Mouse (Mus musculus): ENCODE measurements around the gene Scarf1. TPM values are rescaled to one million over a fixed set of nuclear protein-coding genes. Genes with fewer than 3 reads are reported as not detected.

Scarf1 gene
- total and polyA plus RNA-seq, 2 experiments: 5.8 to 16.9 TPM

- WGBS: 92% methylated on average over 2 of the region's 2 CpGs
Observed at GRCm38 (mm10) chr11:75522793-75523192, 9.5 kb downstream of the Scarf1 start.

GRCm38 (mm10) chr11:75525531-75526125 is 12.3 kb downstream of the Scarf1 start:
- Histone ChIP-seq H3K4me3 (ENCODE audit: insufficient read depth, low read depth, low read length) (no peak overlapping the region), H3K36me3 (ENCODE audit: control insufficient read depth, insufficient read depth, low read length) (peaks cover 28% of the 10 kb centered on the region), H3K9ac (ENCODE audit: low read depth, low read length) (no peak overlapping the region), H3K27me3 (ENCODE audit: control insufficient read depth, insufficient read depth, low read length) (no peaks in the 10 kb centered on the region), H3K79me2 (ENCODE audit: control insufficient read depth, insufficient read depth, low read length) (no peaks in the 10 kb centered on the region), H3K27ac (replicated peaks; ENCODE audit: insufficient read depth, low read depth, low read length) (no peak overlapping the region), H3K4me1 (ENCODE audit: control insufficient read depth, insufficient read depth, low read length) (peaks cover 2% of the 10 kb centered on the region)
- WGBS: 87% methylated on average over 15 of the region's 15 CpGs
- no peak for DNase-seq (ENCODE audit: extremely low read depth, low read depth, low spot score)
- TF ChIP-seq POLR2A (IDR thresholded peaks at IDR 0.05; ENCODE audit: extremely low read depth, insufficient read depth, low read length) (no peak), CTCF (IDR thresholded peaks at IDR 0.05; ENCODE audit: low read depth, low read length) (no peak)

More at GRCm38 (mm10) chr11:75522793-75523192, 9.5 kb downstream of the Scarf1 start:
- TF ChIP-seq CTCF (IDR thresholded peaks at IDR 0.05; ENCODE audit: low read depth, low read length) (no peak), POLR2A (IDR thresholded peaks at IDR 0.05; ENCODE audit: extremely low read depth, insufficient read depth, low read length) (no peak)
- no peak overlapping the region for H3K4me3 ChIP-seq (ENCODE audit: insufficient read depth, low read depth, low read length)
- H3K9ac ChIP-seq (ENCODE audit: low read depth, low read length): no peak overlapping the region
- H3K27me3 ChIP-seq (ENCODE audit: control insufficient read depth, insufficient read depth, low read length): no peaks in the 10 kb centered on the region
- peaks cover 29% of the 10 kb centered on the region for H3K36me3 ChIP-seq (ENCODE audit: control insufficient read depth, insufficient read depth, low read length)
- no peak for DNase-seq (ENCODE audit: extremely low read depth, low read depth, low spot score)
- no peaks in the 10 kb centered on the region for H3K79me2 ChIP-seq (ENCODE audit: control insufficient read depth, insufficient read depth, low read length)
- no peak overlapping the region for H3K27ac ChIP-seq (replicated peaks; ENCODE audit: insufficient read depth, low read depth, low read length)
- H3K4me1 ChIP-seq (ENCODE audit: control insufficient read depth, insufficient read depth, low read length): no peaks in the 10 kb centered on the region

GRCm38 (mm10) chr11:75526943-75527342 is 13.6 kb downstream of the Scarf1 start:
- Histone ChIP-seq H3K79me2 (ENCODE audit: control insufficient read depth, insufficient read depth, low read length) (no peaks in the 10 kb centered on the region), H3K4me3 (ENCODE audit: insufficient read depth, low read depth, low read length) (no peak overlapping the region), H3K27me3 (ENCODE audit: control insufficient read depth, insufficient read depth, low read length) (no peaks in the 10 kb centered on the region), H3K4me1 (ENCODE audit: control insufficient read depth, insufficient read depth, low read length) (peaks cover 5% of the 10 kb centered on the region), H3K27ac (replicated peaks; ENCODE audit: insufficient read depth, low read depth, low read length) (no peak overlapping the region), H3K36me3 (ENCODE audit: control insufficient read depth, insufficient read depth, low read length) (peaks cover 28% of the 10 kb centered on the region), H3K9ac (ENCODE audit: low read depth, low read length) (no peak overlapping the region)
- DNase-seq (ENCODE audit: extremely low read depth, low read depth, low spot score): no peak
- WGBS: 95% methylated on average over 6 of the region's 6 CpGs
- TF ChIP-seq CTCF (IDR thresholded peaks at IDR 0.05; ENCODE audit: low read depth, low read length): no peak
- TF ChIP-seq POLR2A (IDR thresholded peaks at IDR 0.05; ENCODE audit: extremely low read depth, insufficient read depth, low read length): no peak

GRCm38 (mm10) chr11:75529771-75530170 is 16.4 kb downstream of the Scarf1 start:
- H3K9ac ChIP-seq (ENCODE audit: low read depth, low read length): no peak overlapping the region
- DNase-seq (ENCODE audit: extremely low read depth, low read depth, low spot score): no peak
- no peak for TF ChIP-seq CTCF (IDR thresholded peaks at IDR 0.05; ENCODE audit: low read depth, low read length)
- TF ChIP-seq POLR2A (IDR thresholded peaks at IDR 0.05; ENCODE audit: extremely low read depth, insufficient read depth, low read length): no peak
- H3K36me3 ChIP-seq (ENCODE audit: control insufficient read depth, insufficient read depth, low read length): peaks cover 15% of the 10 kb centered on the region; the same call in 1 of the 2 replicates
- H3K4me1 ChIP-seq (ENCODE audit: control insufficient read depth, insufficient read depth, low read length): peaks cover 5% of the 10 kb centered on the region
- H3K27ac ChIP-seq (replicated peaks; ENCODE audit: insufficient read depth, low read depth, low read length): no peak overlapping the region
- H3K79me2 ChIP-seq (ENCODE audit: control insufficient read depth, insufficient read depth, low read length): no peaks in the 10 kb centered on the region
- no peaks in the 10 kb centered on the region for H3K27me3 ChIP-seq (ENCODE audit: control insufficient read depth, insufficient read depth, low read length)
- WGBS: 53% methylated on average over 4 of the region's 4 CpGs
- H3K4me3 ChIP-seq (ENCODE audit: insufficient read depth, low read depth, low read length): no peak overlapping the region

GRCm38 (mm10) chr11:75530325-75530724 is 17.0 kb downstream of the Scarf1 start:
- Histone ChIP-seq H3K27ac (replicated peaks; ENCODE audit: insufficient read depth, low read depth, low read length) (peak overlapping the region; percentile 45; the same call in 1 of the 2 replicates), H3K36me3 (ENCODE audit: control insufficient read depth, insufficient read depth, low read length) (peaks cover 11% of the 10 kb centered on the region; the same call in 1 of the 2 replicates), H3K9ac (ENCODE audit: low read depth, low read length) (peak overlapping the region; percentile 78), H3K4me1 (ENCODE audit: control insufficient read depth, insufficient read depth, low read length) (peaks cover 5% of the 10 kb centered on the region), H3K79me2 (ENCODE audit: control insufficient read depth, insufficient read depth, low read length) (no peaks in the 10 kb centered on the region), H3K4me3 (ENCODE audit: insufficient read depth, low read depth, low read length) (peak overlapping the region; percentile 86), H3K27me3 (ENCODE audit: control insufficient read depth, insufficient read depth, low read length) (no peaks in the 10 kb centered on the region)
- TF ChIP-seq CTCF (IDR thresholded peaks at IDR 0.05; ENCODE audit: low read depth, low read length) (peak; percentile 97), POLR2A (IDR thresholded peaks at IDR 0.05; ENCODE audit: extremely low read depth, insufficient read depth, low read length) (no peak)
- under 1% methylated on average over 10 of the region's 10 CpGs for WGBS
- peak; percentile 49 for DNase-seq (ENCODE audit: extremely low read depth, low read depth, low spot score)

GRCm38 (mm10) chr11:75530845-75531373 is 17.6 kb downstream of the Scarf1 start:
- 1% methylated on average over 31 of the region's 31 CpGs for WGBS
- Histone ChIP-seq H3K36me3 (ENCODE audit: control insufficient read depth, insufficient read depth, low read length) (peaks cover 10% of the 10 kb centered on the region; the same call in 1 of the 2 replicates), H3K79me2 (ENCODE audit: control insufficient read depth, insufficient read depth, low read length) (no peaks in the 10 kb centered on the region), H3K4me1 (ENCODE audit: control insufficient read depth, insufficient read depth, low read length) (peaks cover 5% of the 10 kb centered on the region), H3K9ac (ENCODE audit: low read depth, low read length) (peak overlapping the region; percentile 78), H3K4me3 (ENCODE audit: insufficient read depth, low read depth, low read length) (peak overlapping the region; percentile 86), H3K27me3 (ENCODE audit: control insufficient read depth, insufficient read depth, low read length) (no peaks in the 10 kb centered on the region), H3K27ac (replicated peaks; ENCODE audit: insufficient read depth, low read depth, low read length) (peak overlapping the region; percentile 45)
- TF ChIP-seq POLR2A (IDR thresholded peaks at IDR 0.05; ENCODE audit: extremely low read depth, insufficient read depth, low read length) (no peak), CTCF (IDR thresholded peaks at IDR 0.05; ENCODE audit: low read depth, low read length) (no peak)
- no peak for DNase-seq (ENCODE audit: extremely low read depth, low read depth, low spot score)
